Mouse (Mus musculus) gastrocnemius, postnatal 25 days (tissue): Measurements from ENCODE around the gene Aff3. TPM values are rescaled to one million over a fixed set of nuclear protein-coding genes. Genes with fewer than 3 reads are reported as not detected.

Source experiments
- DNase-seq: peaks from one replicate; pipeline ENCODE4 v3.0.0; 2022
- long read RNA-seq, 2 experiments: library from polyadenylated mRNA; stranded (forward); transcript quantifications; one replicate each; pipeline ENCODE4 v2.0.0; 2021
- total RNA-seq, 2 experiments: library from RNA; stranded (reverse); gene quantifications; 1 replicate in 1 of 2; 2 replicates in 1 of 2; pipeline ENCODE4 v1.2.3; 2021

Gene Aff3
- total RNA-seq, result 1 to 10 TPM; 1.4 to 1.8 TPM
- long read RNA-seq, experiment 1, partial matches to known transcripts, result 0 of 1 reads
- long read RNA-seq, experiment 1, other reads (novel, unspliced or antisense), result 1 of 1 reads
- long read RNA-seq, experiment 2, result 0 reads

- no peak for DNase-seq
Observed at GRCm38 (mm10) chr1:38664777-38665176, at the start of gene Aff3. TSS of gene Aff3 (minus strand) at chr1:38664955.

- no peak for DNase-seq
Observed at GRCm38 (mm10) chr1:38700646-38701045, 35.9 kb upstream of the Aff3 start.

DNA sequence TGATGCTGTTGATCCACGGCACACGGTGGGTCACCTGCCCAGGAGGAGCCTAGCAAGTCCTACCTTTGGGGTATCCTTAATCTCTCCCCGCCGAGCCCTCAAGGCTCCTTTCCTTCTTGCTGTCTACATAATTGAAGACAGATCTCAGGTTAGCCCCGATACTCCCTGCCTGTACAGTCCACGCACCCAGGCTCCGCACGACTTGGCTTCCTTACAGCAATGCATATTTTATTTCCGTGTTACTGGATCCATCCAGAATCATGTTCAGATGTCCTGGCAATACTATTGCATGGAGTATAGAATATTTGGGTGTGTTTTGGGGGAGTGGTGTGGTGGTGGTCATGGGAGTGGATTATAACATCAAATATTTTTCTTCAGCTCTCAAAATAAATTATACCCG lies 34.5 kb upstream of the Aff3 start:
- no peak for DNase-seq

DNA sequence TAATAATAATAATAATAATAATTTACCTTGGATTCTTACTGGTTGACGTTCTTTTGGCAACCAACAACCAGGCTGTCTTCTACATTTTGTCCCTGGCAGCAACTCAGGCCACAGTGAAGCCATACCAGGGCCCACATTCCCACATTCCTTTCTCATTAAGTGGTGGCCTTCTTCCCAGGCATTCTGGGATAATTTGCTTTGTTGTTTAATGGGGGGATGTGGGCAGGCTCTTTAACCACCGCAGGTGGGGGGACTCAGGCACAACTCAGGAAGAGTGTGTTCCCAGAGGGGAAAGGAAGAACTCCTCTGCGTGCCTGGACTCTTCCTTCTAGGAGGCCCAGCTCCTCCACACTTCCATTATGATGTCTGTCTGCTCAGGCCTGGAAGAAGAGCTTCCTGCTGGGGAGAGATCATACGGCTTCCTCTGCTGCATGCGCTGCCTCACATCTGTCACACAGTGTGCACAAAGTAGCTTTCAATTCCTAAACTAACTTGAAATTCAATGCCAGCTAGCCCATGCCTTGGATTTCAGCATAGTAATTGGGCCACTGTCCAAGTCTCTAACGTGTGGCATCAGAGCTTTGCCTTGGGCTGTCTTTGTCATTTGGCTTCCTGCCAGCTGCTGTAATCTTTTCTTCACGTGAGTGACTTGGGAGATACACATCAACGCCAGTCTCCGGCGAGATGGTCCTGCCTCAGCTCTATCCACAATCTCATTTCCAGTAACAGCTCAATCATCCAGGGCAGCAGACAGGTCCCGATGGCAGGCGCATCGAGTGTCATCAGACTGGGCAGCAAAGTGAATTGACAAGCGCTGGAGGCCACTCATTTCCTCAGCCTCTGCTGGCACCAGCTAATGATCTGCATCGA lies 31.3 kb upstream of the Aff3 start:
- DNase-seq, result no peak

DNA sequence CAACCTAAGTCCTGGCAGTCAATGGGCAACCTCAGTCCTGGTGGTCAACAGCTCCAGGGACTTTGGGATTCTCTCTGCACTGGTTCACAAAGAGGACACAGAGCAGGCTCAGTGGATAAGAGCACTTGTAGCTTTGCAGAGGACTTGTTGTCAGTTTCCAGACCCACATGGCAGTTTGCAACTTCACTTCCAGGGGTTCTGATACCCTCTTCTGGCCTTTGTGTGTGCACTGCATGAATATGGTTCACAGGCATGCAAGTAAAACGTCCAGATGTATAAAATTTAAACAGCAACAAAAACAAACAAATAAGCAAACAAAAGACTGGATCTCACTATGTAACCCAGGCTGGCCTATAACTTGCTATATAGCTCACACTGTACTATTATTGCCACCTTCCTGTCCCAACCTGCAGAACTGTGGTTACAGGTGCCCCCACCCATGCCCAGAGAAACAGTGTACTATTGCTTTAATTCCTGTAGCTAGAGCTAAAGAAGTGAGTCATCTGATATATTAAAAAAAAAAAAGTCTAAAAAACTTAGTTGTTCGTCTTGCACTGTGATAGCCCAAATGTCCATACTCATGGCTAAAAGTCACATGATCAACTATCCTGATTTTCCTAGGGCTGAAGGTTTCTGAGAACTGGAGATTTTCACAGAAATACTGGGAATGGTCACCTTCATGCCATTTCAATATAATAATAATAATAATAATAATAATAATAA lies 30.5 kb upstream of the Aff3 start:
- no peak for DNase-seq

DNA sequence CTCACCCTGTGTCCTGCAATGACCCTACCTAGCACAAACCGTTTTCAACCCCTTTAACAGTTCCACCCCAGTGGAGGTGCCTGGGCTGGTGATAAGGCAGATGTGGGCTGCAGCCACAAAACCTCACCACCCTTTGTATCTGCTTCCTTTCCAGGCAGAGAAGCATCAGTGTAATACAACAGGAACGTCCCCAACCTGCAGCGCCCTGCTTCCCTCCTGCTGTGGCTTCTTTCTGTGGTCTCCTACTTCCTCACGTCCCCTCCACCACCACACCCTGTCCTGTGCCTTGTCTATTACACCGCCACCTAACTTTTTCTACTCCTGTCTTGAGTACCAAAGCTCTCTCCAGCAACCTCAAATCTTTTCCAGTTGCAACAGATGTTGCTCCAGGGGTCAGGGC lies 29.4 kb upstream of the Aff3 start:
- DNase-seq, result no peak

GRCm38 (mm10) chr1:38690471-38690870 lies 25.7 kb upstream of the Aff3 start:
- DNase-seq, result no peak

GRCm38 (mm10) chr1:38688216-38688615 lies 23.5 kb upstream of the Aff3 start:
- DNase-seq, result no peak

DNA sequence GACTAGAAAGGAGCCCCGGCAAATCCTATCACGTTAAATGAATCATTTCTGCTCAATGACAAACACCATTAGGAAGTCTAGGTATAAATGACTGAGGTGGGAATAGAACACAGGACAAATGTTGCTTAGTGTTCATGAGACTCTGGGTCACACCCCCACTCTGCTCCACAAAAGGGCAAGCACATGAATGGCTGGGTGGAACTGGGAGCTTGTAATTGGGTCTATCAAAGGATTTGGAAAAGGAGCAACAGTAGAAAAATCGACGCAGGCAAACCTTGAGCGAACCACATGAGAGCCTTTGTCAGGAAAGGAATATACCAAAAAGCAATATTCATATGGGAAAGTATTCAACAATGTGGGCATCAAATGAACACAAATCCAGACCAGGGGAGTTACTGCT lies 21.0 kb upstream of the Aff3 start:
- DNase-seq, result no peak

GRCm38 (mm10) chr1:38683158-38683721 lies 18.5 kb upstream of the Aff3 start:
- no peak for DNase-seq

GRCm38 (mm10) chr1:38679890-38680289 lies 15.1 kb upstream of the Aff3 start:
- DNase-seq, result no peak

GRCm38 (mm10) chr1:38671756-38672155 lies 7.0 kb upstream of the Aff3 start:
- DNase-seq, result no peak

DNA sequence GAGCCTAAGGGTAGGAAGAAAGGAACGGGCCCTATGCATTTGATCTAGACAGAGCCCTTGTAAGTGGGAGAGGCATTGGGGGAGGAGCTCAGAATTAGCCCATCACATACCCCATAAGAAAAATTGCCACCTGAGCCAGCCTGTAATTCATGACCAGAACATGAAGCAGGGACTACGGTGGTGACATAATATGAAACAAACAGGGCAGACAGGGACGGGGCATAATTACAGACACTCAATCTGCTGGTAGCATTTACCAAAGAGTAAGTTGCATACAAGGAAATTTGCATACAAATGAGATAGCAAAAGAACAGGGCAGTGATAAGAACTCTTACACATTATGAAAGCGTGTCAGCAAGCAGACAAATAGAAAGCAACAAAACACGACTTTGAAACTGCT lies 6.3 kb upstream of the Aff3 start:
- DNase-seq, result no peak

- DNase-seq, result no peak
Observed at GRCm38 (mm10) chr1:38668327-38668726, 3.6 kb upstream of the Aff3 start.

- no peak for DNase-seq
Observed at GRCm38 (mm10) chr1:38667892-38668291, 3.1 kb upstream of the Aff3 start.

DNA sequence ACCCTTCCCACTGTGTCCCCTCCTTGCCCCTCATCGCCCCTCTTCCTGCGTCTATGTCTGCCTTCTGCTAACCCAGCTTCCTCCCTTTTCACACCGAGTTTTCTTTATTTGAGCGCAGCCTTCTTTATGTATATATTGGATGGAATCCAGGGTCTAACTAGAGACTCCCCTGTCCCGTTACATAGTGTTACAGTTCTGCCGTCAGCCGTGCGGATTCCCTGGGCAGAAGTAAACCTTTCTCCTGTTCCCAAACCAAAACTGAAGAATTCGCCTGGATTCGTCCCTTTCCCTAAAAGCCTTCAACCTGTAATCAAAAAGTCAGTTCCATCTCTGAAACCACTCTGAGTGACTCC lies 2.0 kb upstream of the Aff3 start:
- DNase-seq, result no peak

DNA sequence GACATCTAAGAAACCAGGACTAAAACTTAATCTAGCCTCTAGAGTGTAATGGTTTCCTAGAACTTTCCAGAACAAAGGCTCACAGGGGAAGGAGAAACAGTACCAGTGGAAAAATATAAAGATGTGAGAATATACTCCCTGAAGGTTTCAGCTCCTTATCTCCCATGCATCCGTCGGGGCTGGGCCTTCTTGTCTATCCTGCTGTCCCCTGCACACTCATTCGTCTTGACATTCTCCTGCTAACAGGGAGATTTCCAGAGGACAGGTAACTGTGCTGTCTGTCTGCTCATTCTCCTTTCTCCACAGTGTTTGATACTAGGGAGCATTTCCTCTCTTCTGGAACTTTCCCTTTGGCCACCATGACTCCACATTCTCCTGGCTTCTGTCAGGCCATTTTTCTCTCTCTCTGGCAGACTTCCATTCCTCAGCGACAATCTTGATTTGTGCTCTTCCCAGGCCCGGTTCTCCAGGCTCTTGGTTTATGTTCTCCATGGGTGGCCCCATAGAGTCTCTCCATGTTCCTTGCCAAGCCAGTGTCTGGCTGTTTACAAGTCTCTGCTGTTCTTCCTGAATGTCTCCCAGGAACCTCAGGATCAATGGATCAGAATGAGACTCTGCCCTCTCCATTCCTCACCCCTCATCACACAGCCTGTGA lies 1.5 kb upstream of the Aff3 start:
- no peak for DNase-seq

DNA sequence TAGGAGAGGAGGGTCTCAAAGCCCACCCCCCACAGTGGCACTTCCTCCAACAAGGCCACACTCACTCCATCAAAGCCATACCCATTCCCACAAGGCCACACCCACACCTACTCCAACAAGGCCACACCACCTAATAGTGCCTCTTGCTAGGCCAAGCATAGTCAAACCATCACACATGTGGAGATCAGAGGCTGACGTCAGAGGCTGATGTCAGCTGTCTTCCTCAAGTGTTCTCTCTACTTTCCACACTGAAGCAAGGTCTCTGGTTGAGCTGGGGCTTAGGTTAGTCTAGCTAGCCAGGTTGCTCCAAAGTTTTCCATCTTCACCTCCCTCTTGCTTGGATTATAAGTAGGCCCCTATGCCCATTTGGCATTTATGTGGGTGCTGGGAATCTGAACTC lies 856 bp upstream of the Aff3 start:
- DNase-seq, result no peak

GRCm38 (mm10) chr1:38664261-38664660 lies 494 bp downstream of the Aff3 start:
- no peak for DNase-seq

DNA sequence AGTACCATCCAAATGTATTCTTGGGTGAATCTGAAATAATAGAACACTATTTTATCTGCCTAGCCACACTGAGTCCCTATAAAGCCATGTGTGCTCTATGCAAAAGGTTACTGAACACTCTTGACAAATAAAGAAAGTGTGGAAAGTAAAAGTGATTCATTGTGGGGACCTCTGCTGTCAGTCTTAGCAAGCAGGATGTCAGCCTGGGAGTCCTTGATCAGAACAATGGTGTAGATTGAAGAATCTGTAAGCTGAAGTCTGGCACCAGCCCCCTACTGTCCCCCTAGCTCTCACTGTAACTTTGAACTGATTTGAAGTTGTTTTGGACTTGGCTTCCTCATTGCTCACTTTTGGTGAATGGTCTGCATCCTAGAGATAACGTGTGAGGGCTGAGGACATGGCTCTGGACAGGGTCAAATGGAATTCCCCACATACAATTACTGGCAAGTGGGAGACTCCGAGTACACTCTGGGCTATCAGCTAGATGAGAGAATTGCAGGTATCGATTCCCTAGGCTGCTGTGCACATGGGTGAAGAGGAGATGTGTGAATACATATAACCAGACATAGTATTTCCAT lies 2.0 kb downstream of the Aff3 start:
- DNase-seq, result no peak

DNA sequence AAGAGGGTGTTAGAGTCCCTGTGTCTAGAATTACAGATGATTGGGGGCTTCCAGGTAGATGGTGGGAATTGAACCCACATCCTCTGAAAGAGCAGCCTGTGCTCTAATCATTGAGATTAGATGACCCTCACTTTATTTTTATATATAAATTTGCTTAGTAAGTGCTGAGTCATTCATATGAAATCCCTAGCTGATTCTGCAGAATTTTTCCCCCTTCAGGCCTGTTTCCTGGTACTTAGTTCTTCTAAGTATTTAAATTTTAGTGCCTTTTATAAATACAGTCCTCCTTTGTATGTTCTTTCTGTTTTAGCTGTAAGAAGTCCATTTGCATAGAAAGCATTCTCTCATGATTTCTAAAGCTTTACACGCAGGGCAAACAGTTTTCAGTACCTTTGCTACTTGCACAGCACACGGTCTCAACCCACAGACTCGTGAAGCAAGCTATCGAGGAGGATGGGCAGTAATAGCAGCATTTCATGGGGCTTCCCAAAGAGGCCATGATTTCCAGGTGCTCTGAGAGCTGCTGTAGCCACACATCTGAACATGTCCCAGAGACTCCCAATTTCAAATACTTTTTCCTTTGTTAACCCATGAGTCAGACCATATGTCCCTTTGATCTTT lies 5.7 kb downstream of the Aff3 start:
- no peak for DNase-seq

DNA sequence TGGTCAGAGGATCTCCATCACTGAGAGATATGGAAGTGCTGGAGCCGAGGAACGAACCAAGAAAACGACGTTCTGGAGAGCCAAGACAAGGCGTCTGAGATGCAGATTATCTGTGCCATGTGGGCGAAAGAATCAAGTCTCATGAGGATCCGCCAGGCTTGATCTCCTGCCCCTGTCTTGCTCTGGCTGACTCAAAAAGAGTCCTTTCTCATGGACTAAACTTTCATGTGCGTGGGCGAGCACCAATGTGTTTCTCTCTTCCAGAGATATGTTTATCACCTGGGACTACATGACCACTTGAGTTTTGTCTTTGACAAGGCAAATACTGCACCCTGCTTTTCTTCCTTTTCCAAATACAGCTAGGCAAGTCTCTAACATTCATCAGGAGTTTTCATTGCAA lies 6.4 kb downstream of the Aff3 start:
- no peak for DNase-seq
